ENCODE assay signal across 16 mouse cellular contexts in the genomic region with DNA sequence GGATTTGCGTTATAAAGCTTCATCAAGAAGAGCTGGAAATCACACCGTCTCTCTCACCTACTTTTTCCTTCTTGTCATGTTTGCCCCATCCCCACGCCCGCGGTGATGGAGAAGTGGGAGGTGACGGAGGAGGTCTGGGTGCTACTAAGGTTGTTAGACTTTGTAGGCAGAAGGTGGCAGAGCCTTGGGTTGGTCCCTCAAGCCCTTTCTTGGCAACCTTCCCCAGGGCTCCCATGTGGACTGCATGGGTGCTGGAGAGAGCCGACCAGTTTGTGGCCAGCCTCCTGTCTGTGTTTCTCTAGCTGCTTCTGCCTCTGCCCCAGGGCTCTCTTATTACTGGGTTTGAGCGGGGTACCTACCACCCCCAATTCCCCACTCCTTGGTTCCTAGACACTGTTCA. TPM values are rescaled to one million over a fixed set of nuclear protein-coding genes. Genes with fewer than 3 reads are reported as not detected.
"Had no signal": no experiment of that assay in that cellular context is flagged by ENCODE, and none has a peak within 500 bp of the region (broad histone marks: within the 10 kb centered on the region; RNA-seq: fewer than 3 reads in every experiment).

No protein-coding gene starts in this region.

- H3K36me3 ChIP-seq: lung, embryonic 15.5 days had no signal

- H3K27me3 ChIP-seq: megakaryocyte, embryonic 14.5 days; midbrain, embryonic 15.5 days had no signal

- H3K9me3 ChIP-seq: lung, embryonic 15.5 days; megakaryocyte, embryonic 14.5 days; midbrain, embryonic 13.5 days; midbrain, embryonic 15.5 days; neural tube, embryonic 12.5 days; stomach, embryonic 15.5 days had no signal

- H3K27ac ChIP-seq: lung, embryonic 15.5 days; macrophage; midbrain, embryonic 13.5 days; midbrain, embryonic 15.5 days; neural tube, embryonic 12.5 days; stomach, embryonic 15.5 days; stomach, postnatal 0 days had no signal

- DNase-seq: lung, adult 2 months; lung, postnatal 14 days; lung, postnatal 36 days; right cerebral cortex, postnatal 14 days; thymus, adult 2 months; thymus, postnatal 25 days; thymus, postnatal 4 days had no signal

- H3K4me3 ChIP-seq: lung, embryonic 15.5 days; megakaryocyte, embryonic 14.5 days; midbrain, embryonic 13.5 days; midbrain, embryonic 15.5 days; neural tube, embryonic 12.5 days; stomach, embryonic 15.5 days had no signal

RNA-seq across cellular contexts. Expression of a gene that starts 17.6 kb away (rescaled TPM):
- polyA plus RNA-seq: lung, postnatal 0 days; macrophage; stomach, postnatal 0 days had no signal

RNA-seq across cellular contexts. Expression of a gene that starts 51.1 kb away (rescaled TPM):
- polyA plus RNA-seq: macrophage had no signal
